Mouse (Mus musculus) heart, embryonic 11.5 days (tissue): Measurements from ENCODE around the gene Adat2. TPM values are rescaled to one million over a fixed set of nuclear protein-coding genes. Genes with fewer than 3 reads are reported as not detected.

Experiments used
- ATAC-seq: fragments of 200-750 bp; cut with Nextera tagmentation; replicated peaks from 2 replicates; pipeline ENCODE4 v1.8.0; 2017; ENCODE audit warnings: moderate library complexity; ENCODE audit not compliant: insufficient number of reproducible peaks, low FRiP score, low TSS enrichment
- H3K27ac ChIP-seq: fragments of 300-500 bp; sonication (generic); 2 replicates; pipeline ENCODE4 v1.5.1; 2014; ENCODE audit warnings: mild to moderate bottlenecking, low read depth, low read length
- H3K27me3 ChIP-seq: fragments of 300-500 bp; sonication (generic); 2 replicates; pipeline ENCODE4 v1.6.1; 2014; ENCODE audit warnings: mild to moderate bottlenecking, low read length, mixed read lengths; ENCODE audit not compliant: control insufficient read depth, insufficient read depth
- H3K36me3 ChIP-seq: fragments of 300-500 bp; sonication (generic); 2 replicates; pipeline ENCODE4 v1.6.1; 2014; ENCODE audit warnings: mild to moderate bottlenecking, low read length, moderate library complexity, mixed read lengths; ENCODE audit not compliant: control insufficient read depth, insufficient read depth
- H3K4me1 ChIP-seq: fragments of 300-500 bp; sonication (generic); 2 replicates; pipeline ENCODE4 v1.6.1; 2014; ENCODE audit warnings: low read length; ENCODE audit not compliant: control insufficient read depth, insufficient read depth
- H3K4me2 ChIP-seq: fragments of 300-500 bp; sonication (generic); 2 replicates; pipeline ENCODE4 v1.6.1; 2014; ENCODE audit warnings: mild to moderate bottlenecking, moderate library complexity
- H3K4me3 ChIP-seq: fragments of 300-500 bp; sonication (generic); 2 replicates; pipeline ENCODE4 v1.5.1; 2014; ENCODE audit warnings: low read depth, low read length
- H3K9ac ChIP-seq: fragments of 300-500 bp; sonication (generic); 2 replicates; pipeline ENCODE4 v1.6.1; 2014; ENCODE audit warnings: mild to moderate bottlenecking, low read depth, low read length, moderate library complexity
- H3K9me3 ChIP-seq: fragments of 300-500 bp; sonication (generic); replicated peaks from 2 replicates; pipeline ENCODE4 v1.6.1; 2016; ENCODE audit warnings: low read length; ENCODE audit not compliant: control insufficient read depth
- WGBS: fragments of 180-500 bp; shearing (Covaris S2); extraction: QIAGEN DNeasy Blood & Tissue Kit; methylation state at CpG from one replicate; pipeline ENCODE4 v1.1.7; 2014; ENCODE audit not compliant: insufficient replicate concordance; 5-methylcytosine and 5-hydroxymethylcytosine counted together
- polyA plus RNA-seq: library from polyadenylated mRNA; unstranded; fragments of >200 nt; fragmentation: Nextera tagmentation; extraction: Ambion mirVana; gene quantifications from 2 replicates; pipeline ENCODE4 v1.2.1, GENCODE M21; 2014

Adat2 gene
- polyA plus RNA-seq, 1 experiment from 2014 or later, result 3.3 TPM

DNA sequence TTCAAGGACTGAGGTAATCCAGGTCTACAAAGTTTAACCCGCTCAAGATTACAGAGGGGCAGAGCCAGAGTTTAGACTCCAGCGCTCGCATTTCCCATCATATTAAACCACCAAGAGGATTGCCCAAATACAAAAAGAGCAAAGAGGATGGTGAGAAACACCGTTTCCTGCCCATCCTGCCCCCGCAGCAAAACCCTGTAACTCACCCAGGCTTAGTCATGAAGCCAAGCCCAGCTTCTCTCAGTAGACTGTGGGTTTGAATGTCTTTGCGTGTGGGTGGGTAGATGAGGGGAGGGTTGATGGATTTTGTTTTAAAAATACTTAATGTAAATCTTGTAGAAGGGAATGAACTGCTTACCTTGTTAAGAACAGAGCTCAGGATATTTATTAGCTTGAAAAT is 19.7 kb downstream of the Adat2 start:
- no peak overlapping the region for H3K4me2 ChIP-seq
- no peaks in the 10 kb centered on the region for H3K36me3 ChIP-seq
- no peak for ATAC-seq
- H3K9ac ChIP-seq, result no peak overlapping the region
- H3K27me3 ChIP-seq, result no peaks in the 10 kb centered on the region
- 0 out of 2 replicates have a peak, but pooled peaks cover 3% of the 10 kb centered on the region for H3K4me1 ChIP-seq
- H3K4me3 ChIP-seq, result no peak overlapping the region
- no peaks in the 10 kb centered on the region for H3K9me3 ChIP-seq
- no peak overlapping the region for H3K27ac ChIP-seq
- 85% methylated on average over 6 of the region's 6 CpGs for WGBS

GRCm38 (mm10) chr10:13577123-13577522 is 24.4 kb downstream of the Adat2 start:
- ATAC-seq, result no peak
- no peaks in the 10 kb centered on the region for H3K36me3 ChIP-seq
- 75% methylated on average over 7 of the region's 7 CpGs for WGBS

DNA sequence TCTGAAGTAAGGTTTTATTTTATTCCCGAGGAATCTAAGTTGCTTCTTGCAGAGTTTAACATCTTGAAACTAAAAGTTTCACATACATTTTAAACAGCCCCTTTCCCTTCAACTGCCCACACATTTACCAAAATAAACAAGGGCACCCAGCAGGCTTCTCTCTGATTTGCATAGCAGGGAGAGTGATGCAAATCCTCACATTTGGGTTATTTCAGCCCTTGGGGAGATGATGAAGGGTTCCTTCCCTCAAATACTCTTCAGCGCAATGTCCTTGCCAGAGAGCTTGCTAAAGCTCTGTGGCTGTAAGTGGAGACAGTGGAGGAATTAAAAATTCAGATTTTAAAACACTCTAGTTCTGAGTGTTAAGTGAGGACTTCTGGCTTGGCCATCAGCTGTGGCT is 35.2 kb downstream of the Adat2 start:
- Histone ChIP-seq H3K36me3 (no peaks in the 10 kb centered on the region), H3K27me3 (no peaks in the 10 kb centered on the region), H3K4me3 (no peak overlapping the region), H3K9me3 (no peaks in the 10 kb centered on the region), H3K4me1 (no peaks in the 10 kb centered on the region), H3K9ac (no peak overlapping the region), H3K27ac (no peak overlapping the region), H3K4me2 (no peak overlapping the region)
- no peak for ATAC-seq
- 59% methylated on average over 2 of the region's 2 CpGs for WGBS

More at GRCm38 (mm10) chr10:13577123-13577522, 24.4 kb downstream of the Adat2 start:
- no peak overlapping the region for H3K27ac ChIP-seq
- no peak overlapping the region for H3K9ac ChIP-seq
- H3K4me3 ChIP-seq, result no peak overlapping the region
- no peaks in the 10 kb centered on the region for H3K9me3 ChIP-seq
- H3K4me2 ChIP-seq, result no peak overlapping the region
- H3K4me1 ChIP-seq, result 0 out of 2 replicates have a peak, but pooled peaks cover under 1% of the 10 kb centered on the region
- no peaks in the 10 kb centered on the region for H3K27me3 ChIP-seq

DNA sequence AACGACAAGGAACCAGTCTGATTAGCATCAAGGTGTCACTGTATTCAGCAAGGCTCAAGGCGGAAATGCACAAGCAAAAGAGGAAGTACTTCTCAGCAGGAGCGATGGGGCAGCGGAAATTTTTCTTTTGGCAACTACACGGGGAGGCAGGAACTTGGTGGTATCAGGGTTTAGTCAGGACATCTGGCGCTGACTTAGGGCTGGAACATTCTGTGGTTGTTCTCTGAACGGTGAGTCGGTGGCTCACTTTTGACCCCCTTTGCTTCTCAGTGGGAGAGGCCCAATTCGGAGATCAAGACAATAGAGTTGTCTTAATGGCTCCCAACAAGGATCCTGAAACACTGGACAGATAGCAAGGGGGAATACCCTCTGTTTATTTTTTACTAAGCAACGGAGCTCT is 39.5 kb downstream of the Adat2 start:
- Histone ChIP-seq H3K4me1 (no peaks in the 10 kb centered on the region), H3K36me3 (no peaks in the 10 kb centered on the region), H3K27me3 (no peaks in the 10 kb centered on the region), H3K9ac (no peak overlapping the region), H3K4me3 (no peak overlapping the region), H3K4me2 (no peak overlapping the region), H3K27ac (no peak overlapping the region), H3K9me3 (no peaks in the 10 kb centered on the region)
- 88% methylated on average over 10 of the region's 10 CpGs for WGBS
- ATAC-seq, result no peak

GRCm38 (mm10) chr10:13593529-13593928 is 40.8 kb downstream of the Adat2 start:
- Histone ChIP-seq H3K36me3 (no peaks in the 10 kb centered on the region), H3K4me3 (no peak overlapping the region), H3K9me3 (no peaks in the 10 kb centered on the region), H3K27ac (no peak overlapping the region), H3K27me3 (no peaks in the 10 kb centered on the region), H3K4me2 (no peak overlapping the region), H3K9ac (no peak overlapping the region), H3K4me1 (no peaks in the 10 kb centered on the region)
- no peak for ATAC-seq
- 84% methylated on average over 3 of the region's 3 CpGs for WGBS

DNA sequence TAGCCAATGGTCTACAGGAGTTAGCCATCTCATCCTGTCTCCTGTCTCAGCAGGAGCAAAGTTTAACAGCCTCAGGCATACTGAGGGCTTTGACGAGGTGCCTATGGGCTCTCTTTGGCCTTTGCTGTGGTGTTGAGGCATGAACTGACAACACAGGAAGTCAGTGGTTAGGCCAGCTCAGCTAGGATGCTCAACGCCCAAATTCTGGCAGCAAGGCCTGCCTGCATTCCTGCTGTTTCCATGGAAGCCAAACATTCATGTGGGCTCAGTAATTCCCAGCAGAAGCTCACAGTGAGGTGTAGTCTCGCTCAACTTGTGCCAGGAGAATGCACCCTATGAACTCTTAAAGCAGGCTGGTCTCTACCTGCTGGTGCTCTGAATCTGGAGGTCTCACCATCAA is 43.4 kb downstream of the Adat2 start:
- Histone ChIP-seq H3K9ac (no peak overlapping the region), H3K27me3 (no peaks in the 10 kb centered on the region), H3K36me3 (no peaks in the 10 kb centered on the region), H3K4me1 (no peaks in the 10 kb centered on the region), H3K9me3 (no peaks in the 10 kb centered on the region), H3K4me2 (no peak overlapping the region), H3K4me3 (no peak overlapping the region), H3K27ac (no peak overlapping the region)
- no peak for ATAC-seq
- 49% methylated on average over 3 of the region's 3 CpGs for WGBS

- Histone ChIP-seq H3K9me3 (no peaks in the 10 kb centered on the region), H3K4me1 (no peaks in the 10 kb centered on the region), H3K9ac (no peak overlapping the region), H3K4me3 (no peak overlapping the region), H3K27me3 (no peaks in the 10 kb centered on the region), H3K27ac (no peak overlapping the region), H3K36me3 (no peaks in the 10 kb centered on the region), H3K4me2 (no peak overlapping the region)
- no peak for ATAC-seq
- 84% methylated on average over 9 of the region's 9 CpGs for WGBS
Measured at GRCm38 (mm10) chr10:13596866-13597265, 44.2 kb downstream of the Adat2 start.

DNA sequence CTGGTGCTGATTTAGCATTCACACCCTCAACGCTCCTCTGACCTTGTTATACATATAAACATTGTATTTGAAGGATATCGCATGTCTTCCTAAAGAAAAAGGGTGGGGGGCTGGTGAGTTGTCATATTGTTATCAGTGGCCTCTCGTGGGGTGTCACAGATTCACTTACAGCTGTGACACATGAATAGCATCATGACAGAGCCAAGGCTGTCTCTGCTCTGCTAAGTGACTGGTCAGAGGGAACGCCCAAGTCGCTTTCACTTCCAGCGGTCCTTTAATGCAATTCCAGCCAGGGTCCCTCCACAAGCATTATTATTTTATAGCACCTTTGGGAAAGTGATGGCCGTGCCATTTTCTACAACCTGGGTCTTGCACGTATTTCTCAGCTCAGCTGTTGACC is 44.8 kb downstream of the Adat2 start:
- Histone ChIP-seq H3K9me3 (no peaks in the 10 kb centered on the region), H3K36me3 (no peaks in the 10 kb centered on the region), H3K4me2 (no peak overlapping the region), H3K9ac (no peak overlapping the region), H3K4me3 (no peak overlapping the region), H3K4me1 (no peaks in the 10 kb centered on the region), H3K27ac (no peak overlapping the region), H3K27me3 (no peaks in the 10 kb centered on the region)
- ATAC-seq, result no peak
- WGBS, result 75% methylated on average over 8 of the region's 8 CpGs

GRCm38 (mm10) chr10:13600926-13601325 is 48.2 kb downstream of the Adat2 start:
- ATAC-seq, result no peak
- Histone ChIP-seq H3K27me3 (no peaks in the 10 kb centered on the region), H3K4me2 (no peak overlapping the region), H3K4me3 (no peak overlapping the region), H3K36me3 (no peaks in the 10 kb centered on the region), H3K4me1 (no peaks in the 10 kb centered on the region), H3K9me3 (no peaks in the 10 kb centered on the region), H3K9ac (no peak overlapping the region), H3K27ac (no peak overlapping the region)
- WGBS, result 65% methylated on average over 2 of the region's 2 CpGs
